Mouse (Mus musculus) thymus, adult 18-20 months (tissue): ENCODE measurements around the gene Serf1.
"Not testable (repeated sequence)": the region's sequence is repeated elsewhere in the genome, so short reads cannot be mapped to it uniquely, and the experiment has no call there.

Source experiments
- DNase-seq, 2 experiments: peaks; one replicate each; pipeline ENCODE4 v3.0.0; 2022; ENCODE audit warnings: mixed read lengths in 2 of 2

Gene Serf1

GRCm38 (mm10) chr13:100107652-100108472 lies at the start of gene Serf1:
TSS of gene Serf1 (plus strand) at chr13:100108012.
- DNase-seq = peak; percentile 56 to 60

GRCm38 (mm10) chr13:100063936-100064335 lies 43.9 kb upstream of the Serf1 start:
- no peak for DNase-seq

DNA sequence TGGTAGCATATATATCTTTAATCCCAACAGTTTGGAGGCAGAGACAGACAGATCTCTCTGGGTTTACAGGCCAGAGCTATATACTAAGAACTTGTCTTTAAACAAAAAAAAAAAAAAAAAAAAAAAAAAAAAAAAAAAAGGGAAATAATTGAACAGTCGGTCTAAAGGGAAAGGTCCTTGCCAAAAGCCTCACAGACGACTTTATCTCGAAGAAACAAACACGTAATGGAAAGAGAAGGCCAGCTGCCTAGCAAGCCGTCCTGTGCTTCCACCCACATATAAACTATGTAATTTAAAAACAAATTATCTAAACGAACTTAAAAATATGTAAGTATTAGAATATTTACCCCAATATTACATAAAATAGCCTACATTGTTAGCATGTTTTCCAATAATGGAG lies 40.0 kb upstream of the Serf1 start:
- DNase-seq = no peak

GRCm38 (mm10) chr13:100071473-100071872 lies 36.3 kb upstream of the Serf1 start:
- no peak for DNase-seq

DNA sequence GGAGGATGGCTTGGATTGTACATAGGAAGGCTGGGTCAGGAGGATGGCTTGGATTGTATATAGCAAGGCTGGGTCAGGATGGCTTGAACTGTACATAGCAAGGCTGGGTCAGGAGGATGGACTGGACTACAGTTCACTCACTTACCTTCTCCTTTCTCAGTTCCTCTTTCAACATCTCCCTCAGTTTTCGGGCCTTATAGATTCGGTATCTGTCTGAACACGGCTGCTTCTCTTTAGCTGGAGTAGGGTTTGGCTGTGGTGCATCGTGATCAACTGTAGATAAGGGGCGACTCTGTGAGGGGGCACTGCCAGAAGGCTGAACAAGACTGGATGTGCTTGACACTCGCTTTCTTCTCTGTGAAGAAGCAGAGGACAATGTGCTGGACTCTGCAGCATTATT lies 9.0 kb upstream of the Serf1 start:
- no peak for DNase-seq

DNA sequence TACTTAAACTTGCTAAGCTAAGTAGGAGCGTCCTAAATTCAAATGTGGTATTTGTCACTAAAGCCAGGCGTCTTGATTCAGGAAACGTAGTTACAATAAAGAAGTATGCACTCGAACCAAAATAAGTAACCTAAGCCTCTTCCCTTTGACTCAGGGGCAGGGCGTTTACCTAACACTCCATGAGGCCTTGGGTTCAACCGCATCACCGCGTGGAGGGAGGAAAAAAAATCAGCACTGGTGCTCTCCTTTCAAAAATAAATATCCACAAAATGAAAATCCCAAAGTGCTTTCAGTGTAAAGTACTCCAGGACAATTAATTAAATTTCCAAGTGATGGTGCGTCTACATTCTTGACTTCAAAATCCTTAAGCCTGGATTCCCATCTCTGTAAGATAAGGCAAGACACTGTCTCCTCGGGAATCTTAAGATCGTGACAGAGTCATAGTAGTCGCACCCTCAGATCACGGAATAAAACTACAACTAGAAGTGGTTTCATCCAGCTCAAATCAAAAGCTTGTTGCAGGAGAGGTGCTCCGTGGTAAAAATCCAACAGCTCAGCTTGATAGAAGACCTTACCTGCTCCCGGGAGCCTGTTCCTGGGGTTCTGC lies 4.7 kb upstream of the Serf1 start:
- no peak for DNase-seq

DNA sequence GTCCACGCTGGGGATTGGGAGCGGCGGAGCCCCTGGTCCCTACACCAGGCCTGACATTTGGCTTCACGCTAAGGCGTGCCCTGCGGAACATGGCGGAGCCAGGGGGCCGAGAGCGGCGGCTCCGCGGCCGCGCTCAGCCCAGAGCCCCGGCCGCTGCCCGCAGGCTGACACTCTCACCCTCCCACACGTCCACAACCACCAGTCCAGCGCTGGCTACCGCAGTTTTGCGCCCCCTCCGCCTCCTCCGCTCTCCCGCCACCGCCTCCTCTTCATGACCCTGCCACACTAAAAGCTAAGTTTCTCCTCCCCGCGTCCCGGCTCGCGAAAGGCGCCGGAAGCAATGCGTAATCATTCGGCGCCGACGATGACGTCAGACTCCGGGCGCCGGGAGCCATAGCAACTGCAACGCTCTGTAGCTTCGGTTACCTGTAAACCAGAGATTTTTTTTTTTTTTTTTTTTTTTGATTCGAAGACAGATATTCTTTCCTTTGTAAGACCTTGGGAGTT lies 4.0 kb upstream of the Serf1 start, which contains the start of gene Bdp1:
Gene Bdp1 (minus strand): TSS at position 323 of the 507 bp plus-strand sequence.
- DNase-seq = peak; percentile 82 to 86

DNA sequence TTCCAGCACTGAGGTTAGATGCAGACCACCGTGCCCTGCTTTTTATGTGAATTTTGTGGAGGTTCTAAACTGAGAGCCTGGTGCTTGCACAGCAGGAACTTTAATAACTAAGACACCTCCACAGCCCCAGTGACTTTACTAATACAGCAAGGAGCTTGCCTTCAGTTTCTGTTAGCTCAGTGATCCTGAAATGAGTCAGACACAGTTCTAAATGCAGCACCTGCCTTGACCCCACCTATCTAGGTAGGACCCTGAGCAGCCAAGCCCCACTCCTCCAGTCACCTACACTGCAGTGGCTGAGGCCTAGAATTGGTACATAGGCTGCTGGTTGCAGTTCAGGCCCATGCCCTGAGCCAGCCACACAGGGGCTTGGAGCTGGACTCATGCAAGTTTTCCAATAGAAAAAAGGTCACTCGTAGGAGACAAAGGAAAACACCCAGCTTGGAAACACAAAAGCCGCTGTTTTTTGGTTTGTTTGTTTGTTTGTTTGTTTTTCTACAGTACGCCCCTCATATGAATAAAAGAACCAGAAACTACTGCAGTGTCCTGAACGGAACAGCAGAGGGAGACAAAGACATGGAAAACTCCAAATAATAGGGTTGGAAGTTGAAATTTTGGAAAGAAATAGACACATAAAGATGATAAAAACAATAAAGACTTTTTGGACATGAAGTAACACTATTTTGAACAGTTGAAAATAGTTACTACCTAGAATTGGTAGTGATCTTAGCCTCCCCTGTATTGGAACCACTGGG lies 4.6 kb downstream of the Serf1 start:
- no peak for DNase-seq

DNA sequence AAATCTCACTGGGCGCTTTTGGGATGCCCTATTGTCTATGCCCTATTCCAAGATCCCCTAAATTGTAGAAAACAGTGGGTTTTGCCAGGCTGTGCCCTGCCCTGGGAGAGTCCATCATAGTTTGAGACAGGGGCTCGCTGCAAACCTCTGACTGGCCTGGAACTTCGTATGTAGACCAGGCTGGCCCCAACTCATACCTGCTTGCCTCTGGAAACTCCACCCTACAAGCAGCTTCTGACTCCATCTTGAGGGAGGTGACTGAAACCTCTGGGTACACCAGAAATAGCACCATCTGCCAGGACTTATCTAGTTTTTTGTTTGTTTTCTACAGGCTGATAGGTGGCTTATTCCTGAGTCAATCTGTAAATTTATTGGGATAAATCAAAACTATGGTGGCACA lies 16.2 kb downstream of the Serf1 start:
- no peak for DNase-seq

DNA sequence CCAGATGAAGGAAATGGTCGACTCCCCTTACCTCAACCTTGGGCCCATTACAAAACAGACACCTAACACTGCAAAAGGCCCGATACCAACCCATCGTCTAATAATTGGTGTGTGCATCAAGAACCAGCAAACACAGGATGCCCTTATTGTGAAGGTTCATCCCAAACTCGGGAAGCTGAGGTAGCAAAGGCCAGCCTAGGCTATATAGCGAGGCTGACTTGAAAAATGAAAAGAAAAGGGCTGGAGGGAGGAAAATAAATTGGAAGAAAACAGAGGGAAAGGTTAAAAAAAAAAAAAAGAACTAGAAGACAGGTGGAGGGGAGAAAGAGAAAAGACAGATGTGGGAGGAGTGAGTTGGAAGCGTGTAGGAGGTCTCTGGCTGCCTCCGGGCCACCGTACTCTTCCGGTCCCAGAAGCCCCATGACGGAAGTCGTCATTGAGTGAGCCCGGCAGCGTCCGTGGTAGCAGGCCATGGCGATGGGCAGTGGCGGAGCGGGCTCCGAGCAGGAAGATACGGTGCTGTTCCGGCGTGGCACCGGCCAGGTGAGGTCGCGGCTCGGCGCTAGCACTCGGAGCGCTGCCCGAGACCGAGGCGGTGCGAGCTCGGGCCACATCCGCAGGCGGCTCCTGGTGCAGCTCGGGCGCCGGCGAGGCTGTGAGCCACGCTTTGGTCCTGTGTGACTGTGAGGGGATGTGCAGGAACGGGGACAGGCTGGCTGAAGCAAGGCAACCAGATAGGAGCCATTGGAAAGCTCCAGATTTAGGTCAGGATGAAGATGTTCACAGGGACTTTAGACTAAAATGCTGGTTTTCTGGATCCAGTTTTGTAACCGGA lies 16.8 kb downstream of the Serf1 start, which contains the start of gene Smn1:
Gene Smn1 (plus strand): TSS at position 430 of the 835 bp plus-strand sequence.
- DNase-seq = peak; percentile 75 to 83

DNA sequence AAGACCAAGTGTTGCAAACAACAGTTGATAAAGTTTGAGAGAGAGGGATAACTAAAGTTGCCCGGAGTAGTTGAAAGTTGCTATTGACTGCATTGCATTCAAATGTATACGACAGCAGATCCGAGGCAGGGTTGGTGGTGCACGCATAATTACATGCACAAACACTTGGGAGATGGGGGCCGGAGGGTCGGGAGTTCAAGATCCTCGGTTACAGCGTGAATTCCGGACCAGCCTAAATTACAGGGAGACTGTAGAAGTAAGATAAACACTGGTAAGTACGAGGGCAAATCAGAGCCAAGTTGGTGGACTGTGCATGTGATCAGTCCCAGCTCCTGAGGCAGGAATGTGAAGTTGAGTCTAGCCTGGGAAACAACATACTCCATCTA lies 17.4 kb downstream of the Serf1 start:
- DNase-seq = no peak

DNA sequence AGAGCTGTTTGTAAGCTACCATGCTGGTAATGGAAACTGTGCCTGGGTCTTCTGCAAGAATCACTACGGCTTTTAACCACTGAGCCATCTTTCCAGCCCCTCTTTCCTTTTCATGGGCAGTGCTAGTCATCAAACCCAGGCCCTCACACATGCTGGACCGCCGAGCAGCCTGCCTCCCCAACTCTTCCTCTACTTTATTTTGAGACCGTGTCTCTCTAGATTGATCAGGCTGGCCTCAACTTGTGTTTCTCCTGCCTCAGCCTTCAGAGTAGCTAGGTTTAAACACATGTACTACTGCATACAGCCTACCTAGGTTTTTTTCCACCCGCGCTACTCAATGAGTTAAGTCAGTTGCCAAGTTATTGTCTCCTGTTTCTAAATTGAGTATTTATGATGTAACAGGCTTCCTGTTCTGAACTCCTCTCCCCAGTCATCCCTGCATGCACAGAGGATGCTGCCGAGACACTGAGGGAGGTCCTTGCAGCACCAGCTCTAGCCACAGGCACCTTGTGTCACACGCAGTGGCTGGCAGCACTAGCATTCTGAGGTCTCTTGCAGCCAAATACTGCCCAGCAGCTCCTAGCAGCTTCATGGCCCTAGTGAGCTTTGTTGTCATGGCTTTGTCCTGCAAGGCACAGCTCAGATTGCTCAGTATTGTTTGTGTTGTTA lies 34.0 kb downstream of the Serf1 start:
- no peak for DNase-seq

DNA sequence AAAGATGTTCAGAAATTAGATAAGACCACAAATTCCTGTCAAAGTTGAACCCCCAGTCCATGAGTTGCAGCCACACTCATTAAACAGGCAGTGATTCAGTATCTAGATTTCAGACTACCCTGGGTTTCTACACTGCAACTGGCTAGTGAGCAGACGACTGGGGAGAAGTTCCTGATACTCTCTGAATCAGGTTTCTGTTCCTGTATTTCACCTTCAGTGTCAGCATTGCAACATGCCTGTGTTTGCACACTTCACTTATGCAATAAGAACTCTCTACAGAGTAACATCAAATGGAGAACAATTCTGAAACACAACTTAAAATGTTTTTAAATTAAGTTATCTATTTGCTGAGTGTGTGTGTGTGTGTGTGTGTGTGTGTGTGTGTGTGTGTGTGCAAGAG lies 44.8 kb downstream of the Serf1 start:
- DNase-seq = no peak

- no peak for DNase-seq
These were observed 48.8 kb downstream of the Serf1 start for GRCm38 (mm10) chr13:100156624-100157023.

- DNase-seq = not testable (repeated sequence)
These were observed 53.5 kb downstream of the Serf1 start for GRCm38 (mm10) chr13:100161171-100161870.

GRCm38 (mm10) chr13:100162467-100162866 lies 54.7 kb downstream of the Serf1 start:
- not testable (repeated sequence) for DNase-seq
